Mouse (Mus musculus) heart, embryonic 12.5 days (tissue): ENCODE data around the gene Vmn2r35. TPM values are rescaled to one million over a fixed set of nuclear protein-coding genes. Genes with fewer than 3 reads are reported as not detected.
"Not testable (repeated sequence)": the region's sequence is repeated elsewhere in the genome, so short reads cannot be mapped to it uniquely, and the experiment has no call there.

Experiments
- ATAC-seq: fragments of 200-750 bp; cut with Nextera tagmentation; 2 replicates; pipeline ENCODE4 v1.8.0; 2017; ENCODE audit warnings: moderate TSS enrichment, moderate library complexity; ENCODE audit not compliant: insufficient number of reproducible peaks, low FRiP score
- H3K27ac ChIP-seq: fragments of 300-500 bp; sonication (generic); 2 replicates; pipeline ENCODE4 v1.5.1; 2016; ENCODE audit warnings: mild to moderate bottlenecking, moderate library complexity; ENCODE audit not compliant: poor library complexity, severe bottlenecking
- H3K27me3 ChIP-seq: fragments of 300-500 bp; sonication (generic); replicated peaks from 2 replicates; pipeline ENCODE4 v1.6.1; 2016; ENCODE audit warnings: mild to moderate bottlenecking, moderate library complexity
- H3K36me3 ChIP-seq: fragments of 300-500 bp; sonication (generic); 2 replicates; pipeline ENCODE4 v1.6.1; 2016; ENCODE audit warnings: mild to moderate bottlenecking, moderate library complexity
- H3K4me1 ChIP-seq: fragments of 300-500 bp; sonication (generic); replicated peaks from 2 replicates; pipeline ENCODE4 v1.6.1; 2016; ENCODE audit warnings: mild to moderate bottlenecking
- H3K4me2 ChIP-seq: fragments of 300-500 bp; sonication (generic); 2 replicates; pipeline ENCODE4 v1.6.1; 2016; ENCODE audit warnings: mild to moderate bottlenecking, moderate library complexity
- H3K4me3 ChIP-seq: fragments of 300-500 bp; sonication (generic); 2 replicates; pipeline ENCODE4 v1.5.1; 2016; ENCODE audit warnings: mild to moderate bottlenecking
- H3K9ac ChIP-seq: fragments of 300-500 bp; sonication (generic); 2 replicates; pipeline ENCODE4 v1.6.1; 2016; ENCODE audit warnings: mild to moderate bottlenecking, moderate library complexity
- H3K9me3 ChIP-seq: fragments of 300-500 bp; sonication (generic); replicated peaks from 2 replicates; pipeline ENCODE4 v1.6.1; 2016; ENCODE audit warnings: mild to moderate bottlenecking, moderate library complexity
- WGBS: fragments of 180-500 bp; shearing (Covaris S2); methylation state at CpG from one replicate; pipeline ENCODE4 v1.1.7; 2016; 5-methylcytosine and 5-hydroxymethylcytosine counted together
- polyA plus RNA-seq: library from polyadenylated mRNA; unstranded; fragments of >200 nt; fragmentation: Nextera tagmentation; extraction: Ambion mirVana; gene quantifications from 2 replicates; pipeline ENCODE4 v1.2.1, GENCODE M21; 2016

Vmn2r35 gene
- polyA plus RNA-seq, result not detected in 2 replicates

GRCm38 (mm10) chr7:7819767-7820166 is at the start of gene Vmn2r35:
Gene Vmn2r35 (minus strand): TSS chr7:7819867.
- not testable (repeated sequence) for H3K4me2 ChIP-seq, H3K27ac ChIP-seq, H3K9ac ChIP-seq, H3K9me3 ChIP-seq, H3K27me3 ChIP-seq, H3K4me3 ChIP-seq, H3K36me3 ChIP-seq, H3K4me1 ChIP-seq, ATAC-seq
- no CpG with 5 or more reads among the region's 1 CpGs for WGBS

GRCm38 (mm10) chr7:7794196-7794595 is 25.5 kb downstream of the Vmn2r35 start:
- H3K9me3 ChIP-seq, H3K9ac ChIP-seq, H3K27me3 ChIP-seq, H3K4me2 ChIP-seq, H3K4me3 ChIP-seq, H3K36me3 ChIP-seq, H3K4me1 ChIP-seq, ATAC-seq, H3K27ac ChIP-seq: not testable (repeated sequence)
- 94% methylated on average over 6 of the region's 25 CpGs for WGBS

Other genes with a start within 250 kb of the Vmn2r35 start
- gene Vmn2r34, start 130.4 kb downstream of the Vmn2r35 start, polyA plus RNA-seq, result not detected in 2 replicates
- not detected in 2 replicates for gene Vmn2r36, start 82.6 kb upstream of the Vmn2r35 start, polyA plus RNA-seq